Mouse (Mus musculus) gastrocnemius, postnatal 36 days (tissue): ENCODE measurements around the gene Stard10. TPM values are rescaled to one million over a fixed set of nuclear protein-coding genes. Genes with fewer than 3 reads are reported as not detected.

Experiments
- DNase-seq, 2 experiments: peaks; one replicate each; pipeline ENCODE4 v3.0.0; 2022
- intact Hi-C: fragments of 180-260 bp; cut with DNase I; formaldehyde crosslinking; loops from one replicate; pipeline ENCODE4 v1.15.1; 2025
- long read RNA-seq, 2 experiments: library from polyadenylated mRNA; stranded (forward); transcript quantifications; one replicate each; pipeline ENCODE4 v2.0.0; 2021
- total RNA-seq, 2 experiments: library from RNA; stranded (reverse); gene quantifications; 2 replicates each; pipeline ENCODE4 v1.2.3; 2021

The Stard10 gene
- total RNA-seq = 10 to 100 TPM; 39.2 to 44.1 TPM
- long read RNA-seq, experiment 1, transcript Stard10-201 (7 exons, 1,400 nt) = major isoform, 41 of 55 reads
- long read RNA-seq, experiment 1, partial matches to known transcripts = 11 of 55 reads
- long read RNA-seq, experiment 1, other reads (novel, unspliced or antisense) = 3 of 55 reads
- long read RNA-seq, experiment 2, transcript Stard10-201 (7 exons, 1,400 nt) = major isoform, 43 of 67 reads
- long read RNA-seq, experiment 2, partial matches to known transcripts = 5 of 67 reads
- long read RNA-seq, experiment 2, other reads (novel, unspliced or antisense) = 19 of 67 reads

- DNase-seq = no peak
- intact Hi-C loops = no loop called here
Measured at GRCm38 (mm10) chr7:101317014-101317413, at the start of gene Stard10. Gene Stard10, plus strand, starts transcription at chr7:101317086.

- DNase-seq = no peak
- intact Hi-C loops = no loop called here
Measured at GRCm38 (mm10) chr7:101267457-101268259, 49.2 kb upstream of the Stard10 start.

- DNase-seq = no peak
- intact Hi-C loops = no loop called here
Measured at GRCm38 (mm10) chr7:101271602-101272001, 45.3 kb upstream of the Stard10 start.

- no peak for DNase-seq
- intact Hi-C loops = no loop called here
Measured at GRCm38 (mm10) chr7:101272466-101273160, 44.3 kb upstream of the Stard10 start.

- no peak for DNase-seq
- intact Hi-C loops = no loop called here
Measured at GRCm38 (mm10) chr7:101282721-101283120, 34.2 kb upstream of the Stard10 start.

GRCm38 (mm10) chr7:101284504-101284903, 32.4 kb upstream of the Stard10 start:
- intact Hi-C loops = no loop called here
- DNase-seq = no peak

- DNase-seq = no peak
- intact Hi-C loops = loop anchor here (5.0 kb wide), 1 partner anchor 55 kb away; no protein-coding TSS in a partner anchor
Measured at GRCm38 (mm10) chr7:101286891-101287290, 30.0 kb upstream of the Stard10 start.

GRCm38 (mm10) chr7:101287820-101288219, 29.1 kb upstream of the Stard10 start:
- DNase-seq = no peak

GRCm38 (mm10) chr7:101288436-101288835, 28.4 kb upstream of the Stard10 start:
- DNase-seq = peak in 1 of 2 experiments; percentile 48
- intact Hi-C loops = loop anchor here (1.0 to 5.0 kb wide), 2 partner anchors 56 to 227 kb away; no protein-coding TSS in a partner anchor

More at GRCm38 (mm10) chr7:101287820-101288219, 29.1 kb upstream of the Stard10 start:
- intact Hi-C loops = loop anchor here (1.0 to 5.0 kb wide), 2 partner anchors 56 to 227 kb away; no protein-coding TSS in a partner anchor

GRCm38 (mm10) chr7:101290401-101290800, 26.5 kb upstream of the Stard10 start:
- intact Hi-C loops = no loop called here
- no peak for DNase-seq

GRCm38 (mm10) chr7:101291211-101291610, 25.7 kb upstream of the Stard10 start:
- DNase-seq = no peak
- intact Hi-C loops = no loop called here

- DNase-seq = no peak
- intact Hi-C loops = loop anchor here (2.0 kb wide), 1 partner anchor 305 kb away; no protein-coding TSS in a partner anchor
Measured at GRCm38 (mm10) chr7:101291641-101292040, 25.2 kb upstream of the Stard10 start.

- no peak for DNase-seq
- intact Hi-C loops = loop anchor here (2.0 kb wide), 1 partner anchor 305 kb away; no protein-coding TSS in a partner anchor
Measured at GRCm38 (mm10) chr7:101292086-101292485, 24.8 kb upstream of the Stard10 start.

- intact Hi-C loops = loop anchor here (2.0 kb wide), 1 partner anchor 306 kb away; no protein-coding TSS in a partner anchor
- no peak for DNase-seq
Measured at GRCm38 (mm10) chr7:101292696-101293095, 24.2 kb upstream of the Stard10 start.

GRCm38 (mm10) chr7:101293138-101293537, 23.7 kb upstream of the Stard10 start:
- DNase-seq = no peak
- intact Hi-C loops = loop anchor here (2.0 kb wide), 1 partner anchor 306 kb away; no protein-coding TSS in a partner anchor

- intact Hi-C loops = loop anchor here (2.0 kb wide), 1 partner anchor 307 kb away; no protein-coding TSS in a partner anchor
Measured at GRCm38 (mm10) chr7:101293611-101294010, 23.3 kb upstream of the Stard10 start.

GRCm38 (mm10) chr7:101295438-101295837, 21.4 kb upstream of the Stard10 start:
- DNase-seq = no peak
- intact Hi-C loops = no loop called here

More at GRCm38 (mm10) chr7:101293611-101294010, 23.3 kb upstream of the Stard10 start:
- no peak for DNase-seq

GRCm38 (mm10) chr7:101296252-101297022, 20.4 kb upstream of the Stard10 start:
- intact Hi-C loops = no loop called here
- DNase-seq = no peak

GRCm38 (mm10) chr7:101297023-101297405, 19.9 kb upstream of the Stard10 start:
- DNase-seq = no peak

GRCm38 (mm10) chr7:101298375-101298774, 18.5 kb upstream of the Stard10 start:
- intact Hi-C loops = no loop called here
- DNase-seq = no peak

More at GRCm38 (mm10) chr7:101297023-101297405, 19.9 kb upstream of the Stard10 start:
- intact Hi-C loops = no loop called here
